Mouse (Mus musculus) erythroid progenitor cell, adult 5-6 weeks (primary cell): Measurements from ENCODE around the gene Snrpn. TPM values are rescaled to one million over a fixed set of nuclear protein-coding genes. Genes with fewer than 3 reads are reported as not detected.

Experiments used
- total RNA-seq, 2 experiments: library from RNA; stranded (forward) in 1 of 2; stranded (reverse) in 1 of 2; fragments of 150-400 nt in 1 of 2; fragments of 186-747, 209-891 nt in 1 of 2; gene quantifications; 2 replicates each; pipeline versions ENCODE4 v1.2.3 to v1.2.4; 2015 to 2017; ENCODE audit warnings: low replicate concordance in 2 of 2

Gene Snrpn
- total RNA-seq, 2 experiments from 2014 or later: not detected

Other genes with a start within 250 kb of the Snrpn start
- not detected in 2 replicates for gene Snurf, start 135.2 kb downstream of the Snrpn start, total RNA-seq (2015; ENCODE audit: low replicate concordance)
- gene Snurf, start 135.2 kb downstream of the Snrpn start, total RNA-seq (2017; ENCODE audit: low replicate concordance): not detected in 2 replicates
- gene Gm38393, start 135.2 kb downstream of the Snrpn start, total RNA-seq (2015; ENCODE audit: low replicate concordance): not detected in 2 replicates
- not detected in 2 replicates for gene Gm38393, start 135.2 kb downstream of the Snrpn start, total RNA-seq (2017; ENCODE audit: low replicate concordance)